Mouse (Mus musculus) kidney, postnatal 14 days (tissue): ENCODE measurements around the gene Gp1ba.
A peak's percentile ranks its signal among the peaks of the same experiment; 100 is the strongest.

Experiments used
- DNase-seq: peaks from one replicate; pipeline ENCODE4 v3.0.0; 2022; ENCODE audit warnings: mixed read lengths

Gp1ba gene

DNA sequence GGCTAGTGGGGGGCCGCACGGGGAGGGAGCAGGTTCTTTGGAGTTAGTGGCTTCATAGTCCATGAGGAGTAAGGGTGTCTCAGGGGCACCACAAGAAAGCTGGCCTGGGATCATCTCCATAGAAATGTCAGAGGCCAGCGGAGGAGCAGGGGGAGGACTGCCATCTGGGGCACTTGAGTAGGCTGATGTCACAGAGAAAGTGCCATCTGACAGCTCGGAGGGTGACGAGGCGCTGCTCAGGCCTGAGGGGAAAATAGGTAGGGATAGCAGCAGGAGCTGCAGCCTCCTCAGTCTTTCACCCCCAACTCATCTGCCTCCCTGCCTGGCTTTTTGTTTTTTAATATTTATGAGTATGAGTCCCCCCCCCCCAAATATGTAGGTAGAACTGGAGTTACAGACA, 35.1 kb downstream of the Gp1ba start:
- no peak for DNase-seq

DNA sequence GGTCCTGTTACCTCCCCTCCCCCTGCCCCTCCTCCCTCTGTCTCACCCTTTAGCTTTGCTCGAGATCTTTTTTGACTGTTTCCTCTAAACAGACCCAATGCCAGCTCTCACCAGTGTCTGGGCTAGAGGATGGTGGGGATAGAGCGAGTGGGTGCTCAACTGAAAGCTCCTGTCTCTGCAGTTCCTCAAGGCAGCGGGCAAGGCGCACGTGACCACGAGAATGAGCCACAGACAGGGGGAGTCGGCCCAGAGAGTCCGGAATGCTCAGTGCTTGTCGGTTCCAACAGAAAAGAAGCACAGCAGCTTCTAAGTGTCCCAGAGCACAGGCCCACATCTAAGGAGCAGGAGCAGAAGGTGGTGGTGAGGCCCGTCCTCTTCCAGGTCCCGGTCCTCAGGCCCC, 35.6 kb downstream of the Gp1ba start:
- DNase-seq, result no peak

DNA sequence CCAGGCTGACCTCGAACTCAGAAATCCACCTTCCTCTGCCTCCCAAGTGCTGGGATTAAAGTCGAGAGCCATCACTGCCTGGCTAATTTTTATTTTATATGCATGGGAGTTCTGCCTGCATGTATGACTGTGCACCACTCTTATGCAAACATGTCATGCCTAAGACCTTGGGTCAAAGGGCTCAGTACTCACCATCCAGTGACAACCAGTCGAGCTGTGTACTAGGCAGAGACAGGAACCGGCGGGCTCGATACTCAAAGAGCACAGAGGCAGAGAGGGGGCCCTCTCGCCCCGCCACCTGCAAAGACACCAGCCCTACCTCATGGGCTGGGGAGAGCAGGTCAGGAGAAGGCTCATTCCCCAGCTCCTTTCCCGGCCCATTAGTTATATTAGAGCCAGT, 39.2 kb downstream of the Gp1ba start:
- DNase-seq, result no peak

DNA sequence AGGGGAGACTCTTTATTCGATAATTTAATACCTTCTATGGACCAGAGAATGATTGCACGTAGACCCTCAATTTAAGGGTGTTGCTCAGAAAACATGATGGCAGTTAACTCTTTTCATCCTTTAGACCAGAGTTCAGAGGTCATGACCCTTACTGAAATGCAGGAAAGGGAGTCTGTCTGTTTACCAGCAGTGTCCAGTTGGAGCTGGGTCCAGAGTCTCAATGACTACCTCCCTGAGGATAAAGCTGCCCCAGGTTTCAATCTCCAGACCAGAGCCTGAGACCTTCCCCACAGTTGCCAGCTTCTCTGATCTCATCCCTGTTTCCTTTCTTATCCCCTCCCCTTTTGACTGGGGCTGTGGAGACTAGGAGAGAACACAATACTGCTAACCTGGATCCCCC, 39.7 kb downstream of the Gp1ba start:
- DNase-seq, result no peak

DNA sequence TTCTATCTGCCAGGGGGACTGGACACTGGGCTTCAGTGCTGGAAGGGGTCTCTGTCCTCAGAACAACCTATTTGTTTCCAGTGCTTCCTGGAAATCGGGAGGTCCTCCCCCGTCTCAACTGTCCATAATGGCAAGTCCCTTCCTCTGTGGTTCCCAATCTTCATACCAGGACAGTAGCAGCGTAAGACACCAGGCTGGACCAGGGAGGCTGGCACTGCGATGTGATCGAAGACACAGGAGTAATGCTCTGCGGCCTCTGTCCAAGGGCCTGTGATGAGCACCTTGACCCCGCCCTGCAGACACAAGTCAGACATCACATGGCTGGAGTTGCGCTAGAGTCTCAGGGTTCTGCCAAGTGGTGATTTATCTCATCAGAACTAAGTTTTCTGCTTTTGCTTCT, 40.4 kb downstream of the Gp1ba start:
- no peak for DNase-seq

DNA sequence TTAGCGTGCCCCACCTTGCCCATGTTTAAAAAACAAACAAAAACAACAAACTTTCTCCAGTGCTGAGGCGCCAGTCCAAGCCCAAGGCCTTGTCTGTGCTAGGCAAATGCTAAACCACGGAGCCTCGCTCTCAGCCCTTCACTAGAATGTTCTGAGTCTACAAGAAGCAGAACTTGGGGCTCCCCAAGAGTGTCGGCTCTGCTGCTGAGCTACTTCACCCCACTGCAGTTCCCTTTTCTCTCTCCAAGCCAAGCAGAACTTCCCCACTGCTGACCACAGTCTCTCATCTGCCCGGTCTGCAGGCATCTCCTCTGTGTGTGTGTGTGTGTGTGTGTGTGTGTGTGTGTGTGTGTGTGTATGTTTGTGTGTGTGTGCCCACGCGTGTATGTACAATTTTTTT, 41.0 kb downstream of the Gp1ba start:
- DNase-seq, result no peak

DNA sequence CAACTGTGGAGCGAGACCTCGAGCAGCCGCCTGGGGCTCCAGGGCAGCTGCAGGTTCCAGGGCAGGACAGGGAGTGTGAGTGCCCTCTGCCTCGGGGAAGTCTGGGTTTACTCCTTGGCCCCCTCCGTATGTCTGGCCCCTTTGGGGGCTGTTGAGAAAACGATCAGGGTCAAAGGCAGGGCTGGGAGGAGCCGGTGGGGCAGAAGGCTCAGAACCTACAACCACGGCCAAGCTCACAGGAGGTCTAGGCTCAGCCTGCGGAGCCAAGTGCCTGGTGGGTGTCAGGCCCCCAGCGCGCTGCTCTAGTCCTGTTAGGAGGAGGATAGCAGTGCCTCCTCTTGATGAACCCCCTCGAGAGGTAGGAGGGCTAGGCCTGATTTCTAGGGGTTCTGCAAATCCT, 42.2 kb downstream of the Gp1ba start:
- DNase-seq, result no peak

DNA sequence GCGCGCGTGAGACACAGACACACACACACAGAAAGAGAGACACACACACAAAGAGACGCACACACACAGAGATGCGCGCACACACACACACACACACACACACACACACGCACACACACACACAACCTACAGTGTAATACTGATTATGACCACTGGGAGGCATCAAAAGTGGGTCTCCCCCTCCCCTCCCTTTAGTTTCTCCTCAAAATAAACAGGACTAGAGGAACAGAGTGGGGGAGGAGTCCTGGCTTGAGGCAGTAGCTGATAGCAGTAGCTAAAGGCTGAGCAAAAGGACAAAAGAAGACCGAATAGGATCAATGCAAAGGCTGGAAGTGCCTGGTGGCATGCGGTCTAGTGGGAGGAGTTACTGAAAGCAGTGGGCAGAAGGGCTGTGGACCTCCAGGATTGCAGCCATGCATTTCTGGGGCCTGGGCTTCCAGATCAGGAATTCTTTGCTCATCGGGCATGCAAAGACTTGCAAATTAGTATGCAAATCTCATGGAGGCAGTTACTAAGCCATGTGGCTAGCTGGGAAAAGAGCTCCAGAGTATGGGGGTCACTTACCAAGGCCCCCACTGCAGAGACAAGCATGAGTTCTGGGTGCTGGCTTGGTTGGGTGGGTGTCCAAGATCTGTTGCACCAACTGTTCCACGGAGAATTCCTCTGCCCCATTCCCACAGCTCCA, 43.1 kb downstream of the Gp1ba start:
- peak; percentile 30 for DNase-seq

DNA sequence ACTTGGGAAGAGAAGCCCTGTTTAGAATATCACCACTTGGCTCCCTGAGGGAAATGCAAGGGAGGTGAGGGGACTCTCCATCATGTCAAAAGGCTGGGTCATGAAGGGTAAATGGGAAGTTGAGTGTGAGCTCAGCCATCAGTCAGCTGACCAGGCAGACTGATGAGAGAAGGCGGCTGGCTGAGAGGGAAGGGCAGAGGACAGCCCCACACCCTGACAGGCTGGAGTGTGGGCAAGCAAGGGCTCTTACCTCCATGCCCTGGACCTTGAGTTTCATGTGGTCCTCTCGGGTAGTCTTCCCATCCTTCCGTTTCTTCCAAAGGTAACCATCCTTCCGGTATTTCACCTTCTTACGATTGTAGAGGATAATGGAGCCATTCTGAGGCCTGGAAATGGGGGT, 44.7 kb downstream of the Gp1ba start:
- DNase-seq, result no peak

DNA sequence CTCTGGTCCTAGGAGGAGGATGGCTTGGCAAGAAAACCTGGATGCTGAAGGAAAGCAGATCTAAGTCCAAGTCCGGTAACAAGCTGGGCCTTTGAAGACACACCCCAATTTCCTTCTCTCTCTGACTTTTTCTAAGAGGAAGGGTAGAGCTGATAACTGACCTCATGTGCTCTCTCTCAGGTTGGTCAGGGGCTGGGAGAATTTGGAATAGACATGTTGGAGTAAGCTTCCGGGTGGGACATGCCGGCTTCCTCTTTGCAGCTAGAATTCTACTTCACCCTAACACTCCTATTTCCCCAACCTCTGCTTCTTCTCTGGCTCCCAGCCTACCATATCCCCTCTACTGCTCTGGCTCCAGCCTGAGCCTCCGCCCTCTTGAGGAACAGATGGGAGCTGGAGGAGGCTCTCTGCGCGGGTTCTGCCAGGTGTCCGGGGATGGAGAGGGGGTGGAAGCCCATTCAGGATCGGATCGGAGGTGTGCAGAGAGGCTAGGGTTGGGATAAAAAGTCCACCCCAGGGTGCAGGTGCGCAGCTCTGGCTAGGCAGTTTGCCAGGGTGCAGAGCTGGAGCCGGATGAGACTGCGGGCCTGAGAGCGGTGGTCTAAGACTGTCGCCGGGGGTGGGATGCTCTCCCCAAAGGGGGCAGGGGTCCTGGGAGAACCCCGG, 48.1 kb downstream of the Gp1ba start:
- DNase-seq, result peak; percentile 45

DNA sequence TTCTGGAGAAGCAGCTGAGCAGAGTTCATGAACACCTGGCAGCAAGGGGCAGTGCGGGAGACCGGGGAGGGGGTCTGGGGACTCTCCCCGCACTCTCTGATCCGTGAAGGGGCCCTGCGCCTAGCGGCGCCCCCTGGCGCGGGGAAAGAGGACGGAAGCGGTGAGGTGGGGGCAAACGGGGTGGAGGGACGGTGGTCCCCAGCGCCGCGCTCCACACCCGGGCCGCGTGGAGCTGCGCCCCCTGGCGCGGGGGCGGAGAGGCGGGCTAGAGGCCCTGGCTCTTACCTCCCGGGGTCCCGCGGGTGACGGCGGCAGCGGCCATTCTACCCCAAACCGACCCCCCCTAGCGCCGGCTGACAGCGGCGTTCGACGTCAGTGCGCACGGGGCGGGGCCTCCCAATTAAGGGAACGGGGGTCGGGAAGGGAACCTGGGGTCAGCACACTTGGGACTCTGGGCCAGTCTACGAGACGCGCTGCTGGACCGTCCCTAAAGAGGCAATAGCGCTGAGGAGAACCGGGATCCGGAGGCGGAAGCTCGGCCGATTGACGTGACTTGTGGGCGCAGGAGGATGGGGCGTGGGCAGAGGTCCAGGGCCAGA, 48.8 kb downstream of the Gp1ba start, which contains the start of gene Camta2:
Camta2 (minus strand) TSS at position 505 of the 599 bp plus-strand sequence.
- peak; percentile 94 for DNase-seq

DNA sequence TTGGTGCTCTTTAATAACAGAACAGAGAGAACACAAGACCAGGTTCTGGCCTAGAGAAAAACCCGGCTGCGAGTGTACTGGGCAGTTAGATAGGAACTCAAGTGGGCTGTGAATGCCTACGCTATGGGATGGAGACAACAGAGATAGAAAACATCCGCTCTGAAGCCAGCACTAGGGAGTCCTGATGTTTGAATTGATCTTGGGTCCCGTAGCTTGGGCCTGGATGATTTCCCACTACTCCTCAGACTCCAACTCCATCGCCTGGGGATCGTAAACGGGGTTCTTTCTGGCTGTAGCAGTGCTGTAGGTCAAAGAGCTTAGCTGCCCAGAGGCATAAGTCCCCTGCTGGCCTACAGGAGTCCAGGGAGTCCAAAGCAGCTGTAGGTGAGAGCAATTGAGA, 49.5 kb downstream of the Gp1ba start:
- no peak for DNase-seq

DNA sequence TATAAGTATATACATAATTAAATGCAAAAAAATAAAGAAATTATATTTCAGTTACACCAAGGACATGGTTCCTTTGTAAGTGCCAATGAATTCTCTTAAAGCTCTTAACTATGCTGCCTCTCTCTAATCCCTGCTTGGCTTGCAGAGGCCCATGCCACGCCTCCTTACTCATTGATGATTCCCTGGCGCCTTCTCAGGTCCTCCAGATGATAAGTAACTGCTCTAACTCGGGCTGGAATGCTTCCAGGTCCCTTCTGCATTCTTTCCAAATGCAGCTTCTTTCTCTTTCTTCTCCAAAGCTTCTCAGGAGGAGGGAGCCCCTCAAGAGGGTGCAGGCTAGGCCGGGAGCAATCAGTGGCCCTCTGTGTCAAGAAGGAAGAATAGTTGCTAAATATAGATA, 50.7 kb downstream of the Gp1ba start:
- DNase-seq, result peak; percentile 52
